Mouse (Mus musculus) midbrain, postnatal 0 days (tissue): ENCODE measurements around the gene Trpv1. TPM values are rescaled to one million over a fixed set of nuclear protein-coding genes. Genes with fewer than 3 reads are reported as not detected.
A peak's percentile ranks its signal among the peaks of the same experiment; 100 is the strongest.

Source experiments
- ATAC-seq: fragments of 200-750 bp; cut with Nextera tagmentation; 2 replicates; pipeline ENCODE4 v1.8.0; 2017; ENCODE audit warnings: moderate number of reproducible peaks, mild to moderate bottlenecking, moderate TSS enrichment, moderate library complexity; ENCODE audit not compliant: low FRiP score
- DNase-seq: peaks from one replicate; pipeline ENCODE4 v3.0.0-alpha.2; 2015; ENCODE audit warnings: low spot score
- H3K27ac ChIP-seq: fragments of 300-500 bp; sonication (generic); 2 replicates; pipeline ENCODE4 v1.5.1; 2014; ENCODE audit warnings: low read depth, mild to moderate bottlenecking, low read length, mixed read lengths
- H3K27me3 ChIP-seq: fragments of 300-500 bp; sonication (generic); 2 replicates; pipeline ENCODE4 v1.6.1; 2014; ENCODE audit warnings: low read length, control low read depth, mixed read lengths; ENCODE audit not compliant: insufficient read depth
- H3K36me3 ChIP-seq: fragments of 300-500 bp; sonication (generic); 2 replicates; pipeline ENCODE4 v1.6.1; 2014; ENCODE audit warnings: low read length, control low read depth, mixed read lengths; ENCODE audit not compliant: insufficient read depth
- H3K4me1 ChIP-seq: fragments of 300-500 bp; sonication (generic); 2 replicates; pipeline ENCODE4 v1.6.1; 2014; ENCODE audit warnings: mild to moderate bottlenecking, control low read depth, antibody characterized with exemption, low read length, mixed read lengths; ENCODE audit not compliant: insufficient read depth
- H3K4me2 ChIP-seq: fragments of 300-500 bp; sonication (generic); 2 replicates; pipeline ENCODE4 v1.6.1; 2014; ENCODE audit warnings: low read depth, mild to moderate bottlenecking, low read length, mixed read lengths; ENCODE audit not compliant: poor library complexity, severe bottlenecking
- H3K4me3 ChIP-seq: fragments of 300-500 bp; sonication (generic); 2 replicates; pipeline ENCODE4 v1.5.1; 2014; ENCODE audit warnings: low read depth, mild to moderate bottlenecking, low read length, moderate library complexity
- H3K9ac ChIP-seq: fragments of 300-500 bp; sonication (generic); replicated peaks from 2 replicates; pipeline ENCODE4 v1.6.1; 2014; ENCODE audit warnings: mild to moderate bottlenecking, low read length, moderate library complexity, mixed read lengths; ENCODE audit not compliant: poor library complexity, severe bottlenecking
- H3K9me3 ChIP-seq: fragments of 300-500 bp; sonication (generic); 2 replicates; pipeline ENCODE4 v1.6.1; 2016; ENCODE audit warnings: low read length, control low read depth
- CTCF ChIP-seq: IDR thresholded peaks from 2 replicates; pipeline ENCODE4 v1.5.1; 2016; ENCODE audit warnings: antibody characterized with exemption, mild to moderate bottlenecking
- WGBS: fragments of 180-500 bp; shearing (Covaris S2); extraction: QIAGEN DNeasy Blood & Tissue Kit; methylation state at CpG from one replicate; pipeline ENCODE4 v1.1.7; 2014; 5-methylcytosine and 5-hydroxymethylcytosine counted together
- polyA plus RNA-seq: library from polyadenylated mRNA; unstranded; fragments of >200 nt; fragmentation: Nextera tagmentation; extraction: Ambion mirVana; gene quantifications from 2 replicates; pipeline ENCODE4 v1.2.1, GENCODE M21; 2015
- total RNA-seq: library from RNA; depleted of rRNA; stranded (reverse); fragments of >200 nt; gene quantifications from 2 replicates; pipeline ENCODE4 v1.2.3, GENCODE M21; 2014

The Trpv1 gene
- total and polyA plus RNA-seq, 2 experiments from 2014 or later: 0.31 to 0.33 TPM

- WGBS: 97% methylated on average over 1 of the region's 1 CpGs
- no peak for TF ChIP-seq CTCF
These were observed 27.3 kb downstream of the Trpv1 start for GRCm38 (mm10) chr11:73261385-73261784.

GRCm38 (mm10) chr11:73267267-73267666 lies 33.2 kb downstream of the Trpv1 start, which contains the start of gene Trpv3:
Trpv3 (plus strand) TSS chr11:73267388.
- H3K27ac ChIP-seq: no peak within 1 kb of the TSS

More at GRCm38 (mm10) chr11:73261385-73261784, 27.3 kb downstream of the Trpv1 start:
- DNase-seq (no peak), ATAC-seq (no peak)
- no peaks in the 10 kb centered on the region for H3K36me3 ChIP-seq
- H3K4me1 ChIP-seq: no peaks in the 10 kb centered on the region
- no peak overlapping the region for H3K27ac ChIP-seq
- no peak overlapping the region for H3K4me3 ChIP-seq
- H3K4me2 ChIP-seq: no peak overlapping the region
- H3K9me3 ChIP-seq: no peaks in the 10 kb centered on the region
- H3K27me3 ChIP-seq: no peaks in the 10 kb centered on the region
- H3K9ac ChIP-seq: no peak overlapping the region

GRCm38 (mm10) chr11:73274821-73275220 lies 40.7 kb downstream of the Trpv1 start:
- 19% methylated on average over 2 of the region's 2 CpGs for WGBS
- no peak overlapping the region for H3K27ac ChIP-seq
- TF ChIP-seq CTCF: no peak
- no peak for ATAC-seq
- H3K4me1 ChIP-seq: no peaks in the 10 kb centered on the region
- no peaks in the 10 kb centered on the region for H3K9me3 ChIP-seq
- no peak overlapping the region for H3K4me3 ChIP-seq
- no peaks in the 10 kb centered on the region for H3K36me3 ChIP-seq
- no peak overlapping the region for H3K4me2 ChIP-seq
- no peak overlapping the region for H3K9ac ChIP-seq
- no peak for DNase-seq
- H3K27me3 ChIP-seq: no peaks in the 10 kb centered on the region

More at GRCm38 (mm10) chr11:73267267-73267666, 33.2 kb downstream of the Trpv1 start, which contains the start of gene Trpv3:
- H3K9ac ChIP-seq: no peak within 1 kb of the TSS
- WGBS: 90% methylated on average over 7 of the region's 7 CpGs
- TF ChIP-seq CTCF: no peak
- H3K27me3 ChIP-seq: no peaks in the 10 kb centered on the region
- H3K9me3 ChIP-seq: no peaks in the 10 kb centered on the region
- no peak within 1 kb of the TSS for H3K4me3 ChIP-seq
- no peak within 1 kb of the TSS for H3K4me2 ChIP-seq
- H3K4me1 ChIP-seq: no peaks in the 10 kb centered on the region
- H3K36me3 ChIP-seq: no peaks in the 10 kb centered on the region
- DNase-seq (no peak), ATAC-seq (no peak)

GRCm38 (mm10) chr11:73280710-73281109 lies 46.6 kb downstream of the Trpv1 start:
- WGBS: 75% methylated on average over 5 of the region's 5 CpGs
- no peak for DNase-seq

GRCm38 (mm10) chr11:73281528-73282027 lies 47.5 kb downstream of the Trpv1 start:
- H3K9ac ChIP-seq: peak overlapping the region; percentile 36; the same call in 1 of the 2 replicates
- ATAC-seq (peak; percentile 94), DNase-seq (peak; percentile 91)
- H3K27ac ChIP-seq: peak overlapping the region; percentile 47
- peak overlapping the region; percentile 50 for H3K4me2 ChIP-seq
- no peaks in the 10 kb centered on the region for H3K36me3 ChIP-seq
- no peaks in the 10 kb centered on the region for H3K27me3 ChIP-seq
- H3K9me3 ChIP-seq: no peaks in the 10 kb centered on the region
- under 1% methylated on average over 16 of the region's 16 CpGs for WGBS
- H3K4me3 ChIP-seq: peak overlapping the region; percentile 35
- TF ChIP-seq CTCF: peak; percentile 74
- H3K4me1 ChIP-seq: no peaks in the 10 kb centered on the region

More at GRCm38 (mm10) chr11:73280710-73281109, 46.6 kb downstream of the Trpv1 start:
- no peak for ATAC-seq
- Histone ChIP-seq H3K9ac (no peak overlapping the region), H3K27me3 (no peaks in the 10 kb centered on the region), H3K9me3 (no peaks in the 10 kb centered on the region), H3K4me2 (peak overlapping the region; percentile 50), H3K4me1 (no peaks in the 10 kb centered on the region), H3K27ac (no peak overlapping the region), H3K4me3 (no peak overlapping the region), H3K36me3 (no peaks in the 10 kb centered on the region)
- TF ChIP-seq CTCF: no peak

GRCm38 (mm10) chr11:73283369-73283768 lies 49.3 kb downstream of the Trpv1 start:
- no peak overlapping the region for H3K4me2 ChIP-seq
- H3K4me1 ChIP-seq: no peaks in the 10 kb centered on the region
- TF ChIP-seq CTCF: no peak
- H3K27me3 ChIP-seq: no peaks in the 10 kb centered on the region
- no peaks in the 10 kb centered on the region for H3K9me3 ChIP-seq
- H3K36me3 ChIP-seq: no peaks in the 10 kb centered on the region
- WGBS: 82% methylated on average over 9 of the region's 9 CpGs
- H3K4me3 ChIP-seq: no peak overlapping the region
- no peak overlapping the region for H3K27ac ChIP-seq
- no peak overlapping the region for H3K9ac ChIP-seq
- DNase-seq (no peak), ATAC-seq (no peak)
